Mouse (Mus musculus): ENCODE results near the gene Tmem258.
A peak's percentile ranks its signal among the peaks of the same experiment; 100 is the strongest.

Gene Tmem258

GRCm38 (mm10) chr19:10184096-10184495 lies 19.7 kb upstream of the Tmem258 start:
- no peak for DNase-seq (ENCODE audit: low spot score)

GRCm38 (mm10) chr19:10185876-10186275 lies 17.9 kb upstream of the Tmem258 start:
- DNase-seq (ENCODE audit: low spot score): no peak

- DNase-seq (ENCODE audit: low spot score): no peak
Observed at GRCm38 (mm10) chr19:10186569-10186968, 17.2 kb upstream of the Tmem258 start.

GRCm38 (mm10) chr19:10188281-10188811 lies 15.5 kb upstream of the Tmem258 start:
- DNase-seq (ENCODE audit: low spot score): no peak

GRCm38 (mm10) chr19:10189022-10189421 lies 14.8 kb upstream of the Tmem258 start:
- no peak for DNase-seq (ENCODE audit: low spot score)

GRCm38 (mm10) chr19:10189940-10190339 lies 13.9 kb upstream of the Tmem258 start:
- no peak for DNase-seq (ENCODE audit: low spot score)

GRCm38 (mm10) chr19:10190796-10191195 lies 13.0 kb upstream of the Tmem258 start:
- DNase-seq (ENCODE audit: low spot score): no peak

GRCm38 (mm10) chr19:10191326-10191725 lies 12.5 kb upstream of the Tmem258 start:
- no peak for DNase-seq (ENCODE audit: low spot score)

GRCm38 (mm10) chr19:10194337-10194736 lies 9.5 kb upstream of the Tmem258 start:
- no peak for DNase-seq (ENCODE audit: low spot score)

GRCm38 (mm10) chr19:10195252-10195651 lies 8.6 kb upstream of the Tmem258 start:
- DNase-seq (ENCODE audit: low spot score): no peak

GRCm38 (mm10) chr19:10197130-10197529 lies 6.7 kb upstream of the Tmem258 start:
- DNase-seq (ENCODE audit: low spot score): no peak

GRCm38 (mm10) chr19:10198286-10198685 lies 5.5 kb upstream of the Tmem258 start:
- DNase-seq (ENCODE audit: low spot score): no peak

GRCm38 (mm10) chr19:10198723-10199122 lies 5.1 kb upstream of the Tmem258 start:
- peak; percentile 60 for DNase-seq (ENCODE audit: low spot score)

- no peak for DNase-seq (ENCODE audit: low spot score)
Observed at GRCm38 (mm10) chr19:10203146-10203847, 517 bp upstream of the Tmem258 start.

GRCm38 (mm10) chr19:10204616-10205001 lies 795 bp downstream of the Tmem258 start:
- no peak for DNase-seq (ENCODE audit: low spot score)

- DNase-seq (ENCODE audit: low spot score): no peak
Observed at GRCm38 (mm10) chr19:10205051-10205450, 1.2 kb downstream of the Tmem258 start.

GRCm38 (mm10) chr19:10208851-10209250 lies 5.0 kb downstream of the Tmem258 start:
- no peak for DNase-seq (ENCODE audit: low spot score)

GRCm38 (mm10) chr19:10210885-10211284 lies 7.1 kb downstream of the Tmem258 start:
- no peak for DNase-seq (ENCODE audit: low spot score)

GRCm38 (mm10) chr19:10213796-10214471 lies 10.1 kb downstream of the Tmem258 start:
- DNase-seq (ENCODE audit: low spot score): no peak

- DNase-seq (ENCODE audit: low spot score): no peak
Observed at GRCm38 (mm10) chr19:10216101-10216500, 12.3 kb downstream of the Tmem258 start.

GRCm38 (mm10) chr19:10219108-10219507 lies 15.3 kb downstream of the Tmem258 start:
- no peak for DNase-seq (ENCODE audit: low spot score)

- DNase-seq (ENCODE audit: low spot score): no peak
Observed at GRCm38 (mm10) chr19:10219593-10219992, 15.8 kb downstream of the Tmem258 start.

GRCm38 (mm10) chr19:10221585-10221984 lies 17.8 kb downstream of the Tmem258 start:
- no peak for DNase-seq (ENCODE audit: low spot score)

Data from testis, postnatal 14 days (tissue).